Mouse (Mus musculus) kidney, postnatal 0 days (tissue): ENCODE data around the gene Gpr176. TPM values are rescaled to one million over a fixed set of nuclear protein-coding genes. Genes with fewer than 3 reads are reported as not detected.
A peak's percentile ranks its signal among the peaks of the same experiment; 100 is the strongest.

Experiments used
- ATAC-seq: fragments of 200-750 bp; cut with Nextera tagmentation; replicated peaks from 2 replicates; pipeline ENCODE4 v1.8.0; 2017; ENCODE audit warnings: low read depth, moderate number of reproducible peaks, moderate TSS enrichment, moderate library complexity; ENCODE audit not compliant: low FRiP score
- DNase-seq: peaks from one replicate; pipeline ENCODE4 v3.0.0-alpha.2; 2016; ENCODE audit warnings: low spot score
- H3K27ac ChIP-seq: fragments of 300-500 bp; sonication (generic); 2 replicates; pipeline ENCODE4 v1.5.1; 2014; ENCODE audit warnings: mild to moderate bottlenecking
- H3K27me3 ChIP-seq: fragments of 300-500 bp; sonication (generic); 2 replicates; pipeline ENCODE4 v1.6.1; 2014; ENCODE audit warnings: low read length, mixed read lengths; ENCODE audit not compliant: insufficient read depth
- H3K36me3 ChIP-seq: fragments of 300-500 bp; sonication (generic); 2 replicates; pipeline ENCODE4 v1.6.1; 2014; ENCODE audit warnings: low read length, mixed read lengths; ENCODE audit not compliant: insufficient read depth
- H3K4me1 ChIP-seq: fragments of 300-500 bp; sonication (generic); replicated peaks from 2 replicates; pipeline ENCODE4 v1.6.1; 2014; ENCODE audit warnings: antibody characterized with exemption, low read length, mixed read lengths; ENCODE audit not compliant: insufficient read depth
- H3K4me2 ChIP-seq: fragments of 300-500 bp; sonication (generic); 2 replicates; pipeline ENCODE4 v1.6.1; 2014; ENCODE audit warnings: mild to moderate bottlenecking, low read length, moderate library complexity, mixed read lengths
- H3K4me3 ChIP-seq: fragments of 300-500 bp; sonication (generic); replicated peaks from 2 replicates; pipeline ENCODE4 v1.5.1; 2014; ENCODE audit warnings: low read depth, low read length
- H3K9ac ChIP-seq: fragments of 300-500 bp; sonication (generic); 2 replicates; pipeline ENCODE4 v1.6.1; 2014; ENCODE audit warnings: low read depth, low read length
- H3K9me3 ChIP-seq: fragments of 300-500 bp; sonication (generic); replicated peaks from 2 replicates; pipeline ENCODE4 v1.6.1; 2016; ENCODE audit warnings: low read length, inconsistent platforms, mixed read lengths
- CTCF ChIP-seq: IDR thresholded peaks from 2 replicates; pipeline ENCODE4 v1.5.1; 2016; ENCODE audit warnings: antibody characterized with exemption, low read depth, mild to moderate bottlenecking, moderate library complexity
- WGBS: fragments of 180-500 bp; shearing (Covaris S2); extraction: QIAGEN DNeasy Blood & Tissue Kit; methylation state at CpG from one replicate; pipeline ENCODE4 v1.1.7; 2014; 5-methylcytosine and 5-hydroxymethylcytosine counted together
- polyA plus RNA-seq: library from polyadenylated mRNA; unstranded; fragments of >200 nt; fragmentation: Nextera tagmentation; extraction: Ambion mirVana; gene quantifications from 2 replicates; pipeline ENCODE4 v1.2.1, GENCODE M21; 2015

Gene Gpr176
- polyA plus RNA-seq, 1 experiment from 2014 or later: 2.3 TPM

DNA sequence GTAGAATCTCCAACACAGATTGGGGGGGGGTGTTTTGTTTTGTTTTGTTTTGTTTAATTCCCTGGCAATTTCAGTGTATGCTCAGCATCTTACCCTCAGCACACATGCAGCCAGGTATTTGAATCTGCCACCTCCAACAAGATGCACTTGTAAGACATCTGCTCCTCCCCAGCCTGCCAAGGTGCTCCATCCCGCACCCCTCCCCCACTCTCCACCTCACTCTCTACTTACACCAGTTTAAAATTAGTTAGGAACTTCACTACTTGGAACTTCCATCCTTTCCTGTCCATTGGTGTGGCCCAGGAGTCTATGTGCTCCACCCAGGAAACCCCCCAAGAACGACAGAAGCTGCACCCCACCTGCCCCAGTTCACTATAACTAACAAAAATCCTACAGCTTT lies 66.3 kb downstream of the Gpr176 start:
- WGBS: 61% methylated on average over 2 of the region's 2 CpGs
- Histone ChIP-seq H3K27ac (no peak overlapping the region), H3K4me1 (0 out of 2 replicates have a peak, but pooled peaks cover 3% of the 10 kb centered on the region), H3K9ac (no peak overlapping the region), H3K36me3 (no peaks in the 10 kb centered on the region), H3K4me2 (no peak overlapping the region), H3K27me3 (no peaks in the 10 kb centered on the region), H3K4me3 (no peak overlapping the region), H3K9me3 (no peaks in the 10 kb centered on the region)
- TF ChIP-seq CTCF: no peak
- DNase-seq: no peak
- ATAC-seq: no peak

DNA sequence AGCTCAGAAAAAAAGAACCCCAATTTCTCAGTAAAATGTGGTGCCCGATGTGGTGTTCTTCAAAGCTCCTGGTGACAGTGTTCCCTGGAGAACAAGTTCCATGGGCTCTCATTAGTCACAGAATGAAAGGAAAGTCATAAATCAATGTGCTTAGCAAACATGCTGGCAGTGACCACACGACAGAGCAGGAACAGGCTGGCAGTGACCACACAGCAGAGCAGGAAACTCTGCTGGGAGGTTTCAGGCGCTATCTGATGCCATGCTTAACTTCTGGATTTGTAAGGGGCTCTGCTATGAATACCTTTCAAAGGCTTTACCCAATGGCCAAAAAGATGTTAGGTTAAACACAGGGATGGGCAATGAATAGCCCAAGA lies 66.7 kb downstream of the Gpr176 start:
- H3K36me3 ChIP-seq: no peaks in the 10 kb centered on the region
- ATAC-seq (no peak), DNase-seq (peak; percentile 27)
- H3K27me3 ChIP-seq: no peaks in the 10 kb centered on the region
- no peak for TF ChIP-seq CTCF
- no peak overlapping the region for H3K9ac ChIP-seq
- no peak overlapping the region for H3K27ac ChIP-seq
- H3K4me2 ChIP-seq: no peak overlapping the region
- H3K9me3 ChIP-seq: no peaks in the 10 kb centered on the region
- 25% methylated on average over 3 of the region's 3 CpGs for WGBS
- 0 out of 2 replicates have a peak, but pooled peaks cover 3% of the 10 kb centered on the region for H3K4me1 ChIP-seq
- H3K4me3 ChIP-seq: no peak overlapping the region

DNA sequence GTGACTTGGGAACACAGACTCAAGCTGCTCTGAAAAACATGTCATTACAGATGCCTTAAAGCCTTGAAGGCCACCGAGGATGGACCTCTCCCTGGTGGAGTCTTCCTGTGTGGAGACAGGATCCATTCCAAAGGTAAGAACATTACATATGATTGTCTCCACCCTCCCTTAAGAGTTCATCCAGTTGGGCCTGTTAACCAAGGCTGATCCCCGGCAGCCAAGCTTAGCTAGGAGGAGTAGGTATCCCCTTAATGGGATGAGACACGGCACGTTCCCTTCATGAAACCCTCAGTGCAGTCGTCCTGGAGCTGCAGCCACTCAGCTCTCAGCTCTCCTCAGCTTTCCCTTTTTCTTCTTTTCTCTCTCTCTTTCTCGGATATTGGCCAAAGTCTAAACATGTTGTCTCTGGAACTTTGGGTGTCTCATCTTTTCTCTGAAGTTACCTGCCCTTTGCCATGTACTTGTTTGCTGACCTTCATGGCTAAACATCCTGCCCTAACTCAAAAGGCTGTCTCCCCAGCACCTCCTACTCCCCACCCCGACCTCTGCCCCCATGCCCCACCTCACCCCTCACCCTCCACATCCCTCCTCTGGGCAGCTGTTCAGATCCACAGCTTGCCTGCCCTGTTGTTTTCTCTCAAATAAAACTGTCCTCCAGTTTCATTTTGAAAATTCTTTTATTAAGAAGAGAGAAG lies 67.2 kb downstream of the Gpr176 start:
- no peak overlapping the region for H3K4me3 ChIP-seq
- no peaks in the 10 kb centered on the region for H3K36me3 ChIP-seq
- H3K4me2 ChIP-seq: no peak overlapping the region
- H3K4me1 ChIP-seq: 0 out of 2 replicates have a peak, but pooled peaks cover 3% of the 10 kb centered on the region
- ATAC-seq: no peak
- H3K27ac ChIP-seq: no peak overlapping the region
- no peak for TF ChIP-seq CTCF
- DNase-seq: no peak
- H3K9me3 ChIP-seq: no peaks in the 10 kb centered on the region
- 36% methylated on average over 7 of the region's 7 CpGs for WGBS
- H3K27me3 ChIP-seq: no peaks in the 10 kb centered on the region
- no peak overlapping the region for H3K9ac ChIP-seq

DNA sequence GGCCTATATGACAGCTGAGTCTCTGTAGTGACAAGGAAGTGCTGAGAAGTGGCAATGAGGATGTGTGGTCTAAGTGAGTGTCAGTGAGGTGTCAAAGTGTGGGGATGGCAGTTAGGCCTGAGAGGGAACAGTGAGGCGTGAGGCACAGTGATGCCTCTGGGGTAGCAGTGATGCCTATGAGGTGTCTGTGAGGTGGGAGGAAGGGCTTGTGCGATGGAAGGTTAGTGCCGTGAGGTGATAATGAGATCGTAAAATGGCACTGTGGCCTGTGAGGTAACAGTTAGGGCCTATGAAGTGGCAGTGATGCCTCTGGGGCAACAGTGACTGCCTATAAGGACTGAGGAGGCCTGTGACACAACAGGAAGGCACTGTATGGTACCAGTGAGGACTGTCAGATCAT lies 69.8 kb downstream of the Gpr176 start:
- WGBS: 60% methylated on average over 4 of the region's 4 CpGs

DNA sequence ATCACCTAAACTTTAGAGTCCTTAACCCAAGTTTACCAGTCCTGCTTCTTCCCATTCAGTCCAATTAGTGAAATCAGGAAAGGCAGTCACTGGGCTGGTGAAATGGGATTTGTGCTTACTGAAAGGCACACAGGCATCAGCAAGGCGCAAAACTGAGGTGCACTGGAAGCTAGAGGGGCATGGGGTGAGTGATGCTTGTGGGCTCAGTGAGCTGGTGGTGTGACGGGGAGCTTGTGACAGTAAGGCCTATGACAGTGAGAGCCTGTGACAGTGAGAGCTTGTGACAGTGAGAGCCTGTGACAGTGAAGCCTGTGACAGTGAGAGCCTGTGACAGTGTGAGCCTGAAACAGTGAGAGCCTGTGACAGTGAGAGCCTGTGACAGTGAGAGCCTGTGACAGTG lies 71.6 kb downstream of the Gpr176 start:
- no peak for TF ChIP-seq CTCF
- DNase-seq: no peak

More for the DNA sequence above, 69.8 kb downstream of the Gpr176 start:
- TF ChIP-seq CTCF: no peak
- ATAC-seq: no peak
- Histone ChIP-seq H3K9ac (no peak overlapping the region), H3K4me3 (no peak overlapping the region), H3K4me1 (0 out of 2 replicates have a peak, but pooled peaks cover 3% of the 10 kb centered on the region), H3K4me2 (no peak overlapping the region), H3K9me3 (no peaks in the 10 kb centered on the region), H3K36me3 (no peaks in the 10 kb centered on the region), H3K27me3 (no peaks in the 10 kb centered on the region), H3K27ac (no peak overlapping the region)
- no peak for DNase-seq

DNA sequence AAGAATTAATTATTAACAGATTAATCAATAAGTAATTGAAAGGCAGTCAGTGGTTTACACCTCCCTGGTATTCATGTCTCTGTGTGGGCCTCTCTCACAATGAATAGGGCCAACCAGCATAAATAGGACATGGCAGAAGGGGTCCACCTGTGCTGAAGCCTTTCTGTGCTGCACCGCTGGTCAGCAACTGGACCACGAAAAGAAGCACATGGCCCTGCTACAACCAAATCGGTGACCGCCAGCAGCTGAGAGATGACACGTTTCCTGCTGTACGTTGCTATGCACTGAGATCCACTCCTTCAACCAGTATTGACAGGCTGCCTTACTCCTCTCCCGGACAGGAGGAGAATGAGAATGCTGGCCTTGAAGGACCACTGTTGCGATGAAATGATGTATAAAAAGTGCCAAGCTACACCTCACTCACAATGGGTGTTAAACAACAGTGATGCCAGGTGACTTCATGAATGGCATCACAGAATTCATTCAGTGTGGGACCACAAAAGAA lies 72.1 kb downstream of the Gpr176 start:
- Histone ChIP-seq H3K4me2 (no peak overlapping the region), H3K27ac (no peak overlapping the region), H3K4me1 (no peaks in the 10 kb centered on the region), H3K27me3 (no peaks in the 10 kb centered on the region), H3K4me3 (no peak overlapping the region), H3K9ac (no peak overlapping the region), H3K9me3 (no peaks in the 10 kb centered on the region), H3K36me3 (no peaks in the 10 kb centered on the region)
- WGBS: 65% methylated on average over 8 of the region's 8 CpGs
- ATAC-seq (no peak; the same call in 1 of the 2 replicates), DNase-seq (no peak)
- TF ChIP-seq CTCF: no peak

More for the DNA sequence above, 71.6 kb downstream of the Gpr176 start:
- H3K27me3 ChIP-seq: no peaks in the 10 kb centered on the region
- no peaks in the 10 kb centered on the region for H3K4me1 ChIP-seq
- 82% methylated on average over 2 of the region's 2 CpGs for WGBS
- no peak overlapping the region for H3K4me2 ChIP-seq
- no peak for ATAC-seq
- H3K27ac ChIP-seq: no peak overlapping the region
- H3K36me3 ChIP-seq: no peaks in the 10 kb centered on the region
- no peak overlapping the region for H3K4me3 ChIP-seq
- no peak overlapping the region for H3K9ac ChIP-seq
- no peaks in the 10 kb centered on the region for H3K9me3 ChIP-seq
